Mouse (Mus musculus) inflammation-experienced regulatory T-cells, adult 6 months (primary cell): ENCODE data around the gene Cacnb4. TPM values are rescaled to one million over a fixed set of nuclear protein-coding genes. Genes with fewer than 3 reads are reported as not detected.

Experiments used
- ATAC-seq: one replicate; pipeline ENCODE4 v1.8.0; 2017
- polyA plus RNA-seq, 3 experiments: library from polyadenylated mRNA; unstranded; fragments of 100-300 nt; shearing (Covaris generic); gene quantifications; one replicate each; pipeline ENCODE4 v1.2.1; 2017

Gene Cacnb4
- polyA plus RNA-seq, 3 experiments from 2014 or later = 0.13 to 0.58 (median 0.30) TPM

- no peak for ATAC-seq
Measured at GRCm38 (mm10) chr2:52563277-52563676, 113.4 kb downstream of the Cacnb4 start.

- ATAC-seq = no peak
Measured at GRCm38 (mm10) chr2:52562356-52562755, 114.3 kb downstream of the Cacnb4 start.

GRCm38 (mm10) chr2:52561137-52561536 lies 115.5 kb downstream of the Cacnb4 start:
- no peak for ATAC-seq

GRCm38 (mm10) chr2:52560266-52560665 lies 116.4 kb downstream of the Cacnb4 start:
- no peak for ATAC-seq

- ATAC-seq = no peak
Measured at GRCm38 (mm10) chr2:52558411-52558810, 118.2 kb downstream of the Cacnb4 start.

- no peak for ATAC-seq
Measured at GRCm38 (mm10) chr2:52557503-52558275, 118.9 kb downstream of the Cacnb4 start.

GRCm38 (mm10) chr2:52556961-52557326 lies 119.7 kb downstream of the Cacnb4 start:
- ATAC-seq = no peak

- ATAC-seq = no peak
Measured at GRCm38 (mm10) chr2:52556298-52556960, 120.2 kb downstream of the Cacnb4 start.

- ATAC-seq = no peak
Measured at GRCm38 (mm10) chr2:52548401-52548800, 128.2 kb downstream of the Cacnb4 start.

GRCm38 (mm10) chr2:52547331-52547730 lies 129.3 kb downstream of the Cacnb4 start:
- no peak for ATAC-seq

GRCm38 (mm10) chr2:52544527-52544926 lies 132.1 kb downstream of the Cacnb4 start:
- no peak for ATAC-seq

GRCm38 (mm10) chr2:52541068-52541467 lies 135.6 kb downstream of the Cacnb4 start:
- no peak for ATAC-seq

GRCm38 (mm10) chr2:52539318-52539717 lies 137.3 kb downstream of the Cacnb4 start:
- ATAC-seq = no peak

GRCm38 (mm10) chr2:52537645-52538044 lies 139.0 kb downstream of the Cacnb4 start:
- ATAC-seq = no peak

- no peak for ATAC-seq
Measured at GRCm38 (mm10) chr2:52537155-52537554, 139.5 kb downstream of the Cacnb4 start.

- ATAC-seq = no peak
Measured at GRCm38 (mm10) chr2:52536511-52536910, 140.1 kb downstream of the Cacnb4 start.

GRCm38 (mm10) chr2:52533696-52534095 lies 142.9 kb downstream of the Cacnb4 start:
- no peak for ATAC-seq

- ATAC-seq = no peak
Measured at GRCm38 (mm10) chr2:52530521-52530920, 146.1 kb downstream of the Cacnb4 start.

- no peak for ATAC-seq
Measured at GRCm38 (mm10) chr2:52529245-52529644, 147.4 kb downstream of the Cacnb4 start.

GRCm38 (mm10) chr2:52525876-52526592 lies 150.6 kb downstream of the Cacnb4 start:
- no peak for ATAC-seq

- no peak for ATAC-seq
Measured at GRCm38 (mm10) chr2:52523056-52523715, 153.4 kb downstream of the Cacnb4 start.

- ATAC-seq = no peak
Measured at GRCm38 (mm10) chr2:52521012-52521411, 155.6 kb downstream of the Cacnb4 start.

GRCm38 (mm10) chr2:52518740-52519139 lies 157.9 kb downstream of the Cacnb4 start:
- no peak for ATAC-seq
